Mouse (Mus musculus) adrenal gland, adult 18-20 months (tissue): Measurements from ENCODE around the gene Ano2. TPM values are rescaled to one million over a fixed set of nuclear protein-coding genes. Genes with fewer than 3 reads are reported as not detected.

Experiments used
- DNase-seq, 2 experiments: peaks; one replicate each; pipeline ENCODE4 v3.0.0; 2021 to 2022; ENCODE audit warnings: low spot score in 2 of 2
- total RNA-seq, 2 experiments: library from RNA; stranded (reverse); gene quantifications; 1 replicate in 1 of 2; 2 replicates in 1 of 2; pipeline ENCODE4 v1.2.3; 2021

Ano2 gene
- total RNA-seq, 2 experiments from 2014 or later = 0.10 TPM; not detected in 1

- peak in 1 of 2 experiments; percentile 39 for DNase-seq
These were observed 355.7 kb downstream of the Ano2 start for GRCm38 (mm10) chr6:126045931-126046330.

- DNase-seq = no peak
These were observed 358.0 kb downstream of the Ano2 start for GRCm38 (mm10) chr6:126048206-126048605.

GRCm38 (mm10) chr6:126053136-126053535 is 362.9 kb downstream of the Ano2 start:
- no peak for DNase-seq

- no peak for DNase-seq
These were observed 367.5 kb downstream of the Ano2 start for GRCm38 (mm10) chr6:126057706-126058105.

- DNase-seq = no peak
These were observed 390.3 kb downstream of the Ano2 start for GRCm38 (mm10) chr6:126080531-126080930.

GRCm38 (mm10) chr6:126086321-126086950 is 396.2 kb downstream of the Ano2 start:
- DNase-seq = no peak

- DNase-seq = no peak
These were observed 398.5 kb downstream of the Ano2 start for GRCm38 (mm10) chr6:126088489-126089265.

Other genes starting within 250 kb of the Ano2 start
- 100 to 1,000 TPM in 1 of 2 experiments, 10 to 100 TPM in 1; 90.1 to 131 TPM for gene Cd9, start 195.6 kb upstream of the Ano2 start, total RNA-seq
- 1 to 10 TPM; 5.7 to 8.0 TPM for gene Vwf, start 143.6 kb upstream of the Ano2 start, total RNA-seq